Mouse (Mus musculus): Measurements from ENCODE around the gene Exosc10. TPM values are rescaled to one million over a fixed set of nuclear protein-coding genes. Genes with fewer than 3 reads are reported as not detected.

Gene Exosc10
- polyA plus RNA-seq, 1 experiment = 37.0 TPM

DNA sequence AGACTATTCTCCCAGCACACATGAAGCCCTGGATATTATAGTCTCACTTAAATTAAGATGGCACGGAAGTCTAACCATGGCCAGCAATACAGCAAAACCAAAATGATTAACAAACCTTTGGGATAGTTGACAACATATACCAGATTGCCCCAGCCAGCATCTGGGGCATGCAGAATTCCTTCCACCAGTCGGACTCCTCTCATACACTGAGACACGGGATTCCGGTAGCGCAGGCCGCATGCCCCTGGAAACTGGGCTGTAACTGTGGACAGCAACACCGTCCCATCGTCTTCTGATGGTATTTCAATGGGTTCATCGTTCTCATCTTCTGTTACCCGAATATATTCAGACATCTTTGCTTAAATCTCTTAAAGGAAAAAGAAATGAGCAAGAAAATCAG, 66.8 kb downstream of the Exosc10 start:
- peak; percentile 25 for TF ChIP-seq POLR2AphosphoS2 (IDR thresholded peaks at IDR 0.05; ENCODE audit: insufficient read length, low read depth)
- no peak for TF ChIP-seq E2F4 (IDR thresholded peaks at IDR 0.05; ENCODE audit: insufficient read depth)
- no peak for TF ChIP-seq POLR2A (IDR thresholded peaks at IDR 0.05; ENCODE audit: insufficient read length, low read depth)
- no peak for TF ChIP-seq SRF (IDR thresholded peaks at IDR 0.05; ENCODE audit: control insufficient read depth, insufficient read length, low read depth)
- no peak for TF ChIP-seq MYOG (IDR thresholded peaks at IDR 0.05; ENCODE audit: control insufficient read depth in 1 of 3, insufficient read depth in 1 of 3, insufficient read length in 2 of 3, low read depth in 2 of 3)
- TF ChIP-seq TCF3 (IDR thresholded peaks at IDR 0.05; ENCODE audit: insufficient read length, low read depth) = no peak
- no peaks in the 10 kb centered on the region for H3K27me3 ChIP-seq (ENCODE audit: control insufficient read depth, insufficient read depth, insufficient read length)
- peaks cover 47% of the 10 kb centered on the region for H3K36me3 ChIP-seq (ENCODE audit: control insufficient read depth, insufficient read depth)
- no peak overlapping the region for H3ac ChIP-seq (ENCODE audit: control insufficient read depth, insufficient read length)
- H3K4me2 ChIP-seq (ENCODE audit: low read depth) = peak overlapping the region; percentile 78
- peak overlapping the region; percentile 99 for H3K4me3 ChIP-seq
- peaks cover 58% of the 10 kb centered on the region for H3K79me2 ChIP-seq (ENCODE audit: control insufficient read depth, insufficient read depth)

DNA sequence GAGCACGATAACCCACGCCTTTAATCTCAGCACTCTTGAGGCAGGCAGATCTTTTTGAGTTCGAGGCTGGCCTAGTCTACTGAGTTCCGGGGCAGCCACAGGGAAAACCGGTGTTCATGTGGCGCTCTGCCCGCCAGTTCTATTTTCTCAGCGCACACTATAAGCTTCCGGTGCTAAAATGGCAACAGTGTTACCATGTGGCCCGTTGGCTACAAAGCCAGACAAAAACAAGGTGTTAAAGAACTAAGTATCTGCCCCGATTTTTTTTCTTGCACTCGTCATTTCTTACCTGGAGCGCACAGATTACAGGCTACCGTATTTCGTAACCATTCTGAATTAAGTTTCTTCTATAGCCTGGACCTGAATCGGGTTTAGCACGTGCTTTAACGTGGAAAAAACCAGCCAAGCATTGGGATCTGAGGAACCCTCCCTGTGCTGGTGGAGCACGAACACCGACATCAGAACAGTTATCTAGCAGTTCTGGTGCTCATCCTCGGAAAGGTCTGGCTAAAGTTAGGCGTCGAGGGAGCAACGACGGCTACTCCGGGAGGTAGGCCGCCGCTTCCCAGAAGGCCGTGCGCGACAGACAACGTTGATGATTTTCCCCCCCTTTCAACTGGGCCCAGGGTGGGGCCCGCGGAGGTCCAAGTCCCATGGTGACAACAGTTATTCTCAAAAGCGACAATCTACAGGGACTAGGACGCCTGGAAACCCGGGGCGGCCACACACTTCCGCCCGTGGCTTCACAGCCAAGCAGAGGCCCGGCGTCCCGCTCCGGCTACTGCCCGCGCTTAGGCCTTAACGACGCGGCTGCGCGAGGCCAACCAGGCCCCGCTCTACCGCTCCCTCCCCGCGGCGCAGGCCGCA, 67.8 kb downstream of the Exosc10 start:
- Histone ChIP-seq H3K27me3 (ENCODE audit: control insufficient read depth, insufficient read depth, insufficient read length) (no peaks in the 10 kb centered on the region), H3ac (ENCODE audit: control insufficient read depth, insufficient read length) (peak overlapping the region; percentile 93), H3K36me3 (ENCODE audit: control insufficient read depth, insufficient read depth) (peaks cover 37% of the 10 kb centered on the region), H3K4me3 (peak overlapping the region; percentile 99), H3K79me2 (ENCODE audit: control insufficient read depth, insufficient read depth) (peaks cover 50% of the 10 kb centered on the region), H3K4me2 (ENCODE audit: low read depth) (peak overlapping the region; percentile 78)
- no peak for TF ChIP-seq E2F4 (IDR thresholded peaks at IDR 0.05; ENCODE audit: insufficient read depth)
- no peak for TF ChIP-seq POLR2AphosphoS2 (IDR thresholded peaks at IDR 0.05; ENCODE audit: insufficient read length, low read depth)
- no peak for TF ChIP-seq CEBPB (IDR thresholded peaks at IDR 0.05; ENCODE audit: insufficient read depth, poor library complexity, severe bottlenecking)
- no peak for TF ChIP-seq TCF3 (IDR thresholded peaks at IDR 0.05; ENCODE audit: insufficient read length, low read depth)
- no peak for TF ChIP-seq TCF12 (IDR thresholded peaks at IDR 0.05; ENCODE audit: insufficient read depth, poor library complexity, severe bottlenecking)
- TF ChIP-seq SRF (IDR thresholded peaks at IDR 0.05; ENCODE audit: control insufficient read depth, insufficient read length, low read depth) = no peak
- no peak for TF ChIP-seq POLR2A (IDR thresholded peaks at IDR 0.05; ENCODE audit: insufficient read length, low read depth)
- no peak for TF ChIP-seq MYOG (IDR thresholded peaks at IDR 0.05; ENCODE audit: control insufficient read depth in 1 of 3, insufficient read depth in 1 of 3, insufficient read length in 2 of 3, low read depth in 2 of 3)
- TF ChIP-seq REST (IDR thresholded peaks at IDR 0.05; ENCODE audit: insufficient read depth, insufficient read length) = no peak
- TF ChIP-seq USF1 (IDR thresholded peaks at IDR 0.05; ENCODE audit: low read depth) = no peak
- no peak for TF ChIP-seq MYOD1 (IDR thresholded peaks at IDR 0.05; ENCODE audit: control insufficient read depth in 1 of 3, insufficient read length in 2 of 3, low read depth in 2 of 3)
- TF ChIP-seq MAX (IDR thresholded peaks at IDR 0.05; ENCODE audit: low read depth) = no peak

DNA sequence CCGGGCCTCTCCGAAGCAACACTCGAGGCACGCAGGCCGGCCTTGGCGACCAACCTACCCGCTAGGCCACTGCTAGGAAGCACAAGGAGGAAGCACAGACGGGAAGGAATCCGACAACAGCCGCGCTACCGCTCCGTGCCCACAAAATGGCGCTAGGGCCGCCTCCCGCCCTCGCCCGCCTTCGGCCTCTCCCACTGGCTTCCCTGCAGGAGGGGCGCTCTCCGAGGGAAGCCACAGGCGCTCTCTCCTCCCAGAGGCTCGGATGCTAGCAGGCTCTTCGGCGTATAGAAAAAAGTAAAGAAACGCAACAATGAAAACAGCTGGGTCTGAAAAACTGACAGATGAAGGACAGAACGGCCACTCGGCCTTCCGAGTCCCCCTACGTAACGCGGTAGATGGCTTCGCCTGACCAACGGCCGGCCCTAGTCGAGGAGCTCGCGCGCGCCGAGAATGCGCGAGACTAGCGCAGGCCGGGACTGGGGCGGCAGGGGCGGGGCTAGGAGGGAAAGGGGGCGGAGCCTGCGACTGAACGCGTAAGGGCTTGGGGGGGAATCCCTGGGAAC, 68.5 kb downstream of the Exosc10 start, which contains the start of gene Tardbp:
Tardbp (minus strand) TSS at position 397 of the 563 bp plus-strand sequence.
- H3K36me3 ChIP-seq (ENCODE audit: control insufficient read depth, insufficient read depth) = peaks cover 32% of the 10 kb centered on the region
- H3K4me2 ChIP-seq (ENCODE audit: low read depth) = peak within 1 kb of the TSS; percentile 78
- no peaks in the 10 kb centered on the region for H3K27me3 ChIP-seq (ENCODE audit: control insufficient read depth, insufficient read depth, insufficient read length)
- peak within 1 kb of the TSS; percentile 99 for H3K4me3 ChIP-seq
- H3K79me2 ChIP-seq (ENCODE audit: control insufficient read depth, insufficient read depth) = peaks cover 43% of the 10 kb centered on the region
- TF ChIP-seq POLR2A (IDR thresholded peaks at IDR 0.05; ENCODE audit: insufficient read length, low read depth) (peak; percentile 97), MYOG (IDR thresholded peaks at IDR 0.05; ENCODE audit: control insufficient read depth in 1 of 3, insufficient read depth in 1 of 3, insufficient read length in 2 of 3, low read depth in 2 of 3) (peak in 1 of 3 experiments; percentile 36), E2F4 (IDR thresholded peaks at IDR 0.05; ENCODE audit: insufficient read depth) (no peak), MAX (IDR thresholded peaks at IDR 0.05; ENCODE audit: low read depth) (no peak), REST (IDR thresholded peaks at IDR 0.05; ENCODE audit: insufficient read depth, insufficient read length) (peak; percentile 27), POLR2AphosphoS2 (IDR thresholded peaks at IDR 0.05; ENCODE audit: insufficient read length, low read depth) (peak; percentile 99), SRF (IDR thresholded peaks at IDR 0.05; ENCODE audit: control insufficient read depth, insufficient read length, low read depth) (peak; percentile 26), TCF3 (IDR thresholded peaks at IDR 0.05; ENCODE audit: insufficient read length, low read depth) (no peak), USF1 (IDR thresholded peaks at IDR 0.05; ENCODE audit: low read depth) (no peak), TCF12 (IDR thresholded peaks at IDR 0.05; ENCODE audit: insufficient read depth, poor library complexity, severe bottlenecking) (no peak), MYOD1 (IDR thresholded peaks at IDR 0.05; ENCODE audit: control insufficient read depth in 1 of 3, insufficient read length in 2 of 3, low read depth in 2 of 3) (peak in 1 of 3 experiments; percentile 42), CEBPB (IDR thresholded peaks at IDR 0.05; ENCODE audit: insufficient read depth, poor library complexity, severe bottlenecking) (no peak)
- peak within 1 kb of the TSS; percentile 93 for H3ac ChIP-seq (ENCODE audit: control insufficient read depth, insufficient read length)

DNA sequence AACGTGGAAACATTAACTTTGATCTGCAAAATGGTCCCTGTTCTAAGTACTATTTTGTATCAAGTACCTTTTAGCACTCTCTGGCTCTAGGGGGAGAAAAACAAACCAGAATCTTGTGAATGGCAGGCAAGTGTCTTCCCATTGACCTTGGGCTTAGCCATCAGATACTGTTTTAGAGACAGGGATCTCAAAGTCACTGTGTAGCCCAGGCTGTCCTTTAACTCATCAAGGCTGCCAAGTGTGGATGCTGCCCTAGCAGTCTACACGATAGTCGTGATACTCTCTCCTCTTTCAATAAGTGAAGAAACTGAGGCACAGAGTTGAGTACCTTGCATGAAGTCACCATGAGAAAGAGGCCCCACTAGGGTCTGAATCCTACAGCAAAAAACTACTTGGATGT, 69.0 kb downstream of the Exosc10 start:
- H3K4me2 ChIP-seq (ENCODE audit: low read depth) = peak overlapping the region; percentile 58
- peaks cover 37% of the 10 kb centered on the region for H3K79me2 ChIP-seq (ENCODE audit: control insufficient read depth, insufficient read depth)
- no peaks in the 10 kb centered on the region for H3K27me3 ChIP-seq (ENCODE audit: control insufficient read depth, insufficient read depth, insufficient read length)
- peak overlapping the region; percentile 99 for H3K4me3 ChIP-seq
- peak overlapping the region; percentile 93 for H3ac ChIP-seq (ENCODE audit: control insufficient read depth, insufficient read length)
- no peak for TF ChIP-seq TCF12 (IDR thresholded peaks at IDR 0.05; ENCODE audit: insufficient read depth, poor library complexity, severe bottlenecking)
- TF ChIP-seq MYOG (IDR thresholded peaks at IDR 0.05; ENCODE audit: control insufficient read depth in 1 of 3, insufficient read depth in 1 of 3, insufficient read length in 2 of 3, low read depth in 2 of 3) = no peak
- TF ChIP-seq TCF3 (IDR thresholded peaks at IDR 0.05; ENCODE audit: insufficient read length, low read depth) = no peak
- TF ChIP-seq CEBPB (IDR thresholded peaks at IDR 0.05; ENCODE audit: insufficient read depth, poor library complexity, severe bottlenecking) = no peak
- TF ChIP-seq MYOD1 (IDR thresholded peaks at IDR 0.05; ENCODE audit: control insufficient read depth in 1 of 3, insufficient read length in 2 of 3, low read depth in 2 of 3) = no peak
- no peak for TF ChIP-seq POLR2AphosphoS2 (IDR thresholded peaks at IDR 0.05; ENCODE audit: insufficient read length, low read depth)
- no peak for TF ChIP-seq MAX (IDR thresholded peaks at IDR 0.05; ENCODE audit: low read depth)
- no peak for TF ChIP-seq USF1 (IDR thresholded peaks at IDR 0.05; ENCODE audit: low read depth)
- TF ChIP-seq SRF (IDR thresholded peaks at IDR 0.05; ENCODE audit: control insufficient read depth, insufficient read length, low read depth) = no peak
- TF ChIP-seq POLR2A (IDR thresholded peaks at IDR 0.05; ENCODE audit: insufficient read length, low read depth) = no peak
- no peak for TF ChIP-seq E2F4 (IDR thresholded peaks at IDR 0.05; ENCODE audit: insufficient read depth)
- no peak for TF ChIP-seq REST (IDR thresholded peaks at IDR 0.05; ENCODE audit: insufficient read depth, insufficient read length)
- H3K36me3 ChIP-seq (ENCODE audit: control insufficient read depth, insufficient read depth) = peaks cover 27% of the 10 kb centered on the region

Other genes starting within 250 kb of the Exosc10 start
- gene Ubiad1, start 113.7 kb upstream of the Exosc10 start, polyA plus RNA-seq (2012; fragmentation: generic; extraction: Trizol) = 22.6 TPM
- 29.7 TPM for gene Mtor, start 109.8 kb upstream of the Exosc10 start, polyA plus RNA-seq (2012; fragmentation: generic; extraction: Trizol)
- 0.01 TPM for gene Angptl7, start 58.0 kb upstream of the Exosc10 start, polyA plus RNA-seq (2012; fragmentation: generic; extraction: Trizol)
- 103 TPM for gene Srm, start 33.1 kb downstream of the Exosc10 start, polyA plus RNA-seq (2012; fragmentation: generic; extraction: Trizol)
- 0.43 TPM for gene Masp2, start 44.1 kb downstream of the Exosc10 start, polyA plus RNA-seq (2012; fragmentation: generic; extraction: Trizol)
- 109 TPM for gene Tardbp, start 68.6 kb downstream of the Exosc10 start, polyA plus RNA-seq (2012; fragmentation: generic; extraction: Trizol)
- 0.16 TPM for gene Gm572, start 84.9 kb downstream of the Exosc10 start, polyA plus RNA-seq (2012; fragmentation: generic; extraction: Trizol)
- gene Casz1, start 246.0 kb downstream of the Exosc10 start, polyA plus RNA-seq (2012; fragmentation: generic; extraction: Trizol) = 11.1 TPM

All from myocyte (in vitro differentiated cells).